In genomic region chr4:65477106-65477505, GRCm38 (mm10) we compare ENCODE assay signal across 10 mouse cellular contexts.
DNase-seq lines count a peak whose midpoint lies in the region; ATAC-seq and TF ChIP-seq lines count a peak whose summit lies in the region.
"Had no signal": no experiment of that assay in that cellular context is flagged by ENCODE, and none has a peak within 500 bp of the region (broad histone marks: within the 10 kb centered on the region; RNA-seq: fewer than 3 reads in every experiment).

No protein-coding gene starts in this region.

- no peaks in the 10 kb centered on the region for H3K9me3 ChIP-seq in kidney, embryonic 14.5 days (ENCODE audit: control insufficient read depth, low read length)
- H3K9me3 ChIP-seq in intestine, postnatal 0 days (ENCODE audit: control insufficient read depth): no peaks in the 10 kb centered on the region
- no peaks in the 10 kb centered on the region for H3K9me3 ChIP-seq in midbrain, embryonic 11.5 days (ENCODE audit: control insufficient read depth, low read length)
- H3K9me3 ChIP-seq: embryonic facial prominence, embryonic 13.5 days; limb, embryonic 12.5 days had no signal

- H3K27me3 ChIP-seq in kidney, embryonic 14.5 days (ENCODE audit: control insufficient read depth, insufficient read depth, low read length): no peaks in the 10 kb centered on the region
- no peaks in the 10 kb centered on the region for H3K27me3 ChIP-seq in intestine, postnatal 0 days (replicated peaks; ENCODE audit: control insufficient read depth, insufficient read depth, low read length)
- no peaks in the 10 kb centered on the region for H3K27me3 ChIP-seq in midbrain, embryonic 11.5 days (ENCODE audit: control insufficient read depth, insufficient read depth, low read length)
- H3K27me3 ChIP-seq: embryonic facial prominence, embryonic 13.5 days; limb, embryonic 12.5 days had no signal

- H3K4me1 ChIP-seq in kidney, embryonic 14.5 days (ENCODE audit: control insufficient read depth, insufficient read depth, low read length): no peaks in the 10 kb centered on the region
- H3K4me1 ChIP-seq in intestine, postnatal 0 days (replicated peaks; ENCODE audit: control insufficient read depth, insufficient read depth, low read length): no peaks in the 10 kb centered on the region
- H3K4me1 ChIP-seq in midbrain, embryonic 11.5 days (ENCODE audit: control insufficient read depth, insufficient read depth, low read length): no peaks in the 10 kb centered on the region
- H3K4me1 ChIP-seq: embryonic facial prominence, embryonic 13.5 days had no signal

- peak overlapping the region; percentile 12; the same call in 1 of the 2 replicates for H3K9ac ChIP-seq in kidney, embryonic 14.5 days (ENCODE audit: low read depth, low read length)
- no peak overlapping the region for H3K9ac ChIP-seq in intestine, postnatal 0 days (ENCODE audit: low read depth, low read length)
- no peak overlapping the region for H3K9ac ChIP-seq in midbrain, embryonic 11.5 days (ENCODE audit: low read length)
- H3K9ac ChIP-seq: embryonic facial prominence, embryonic 13.5 days; limb, embryonic 12.5 days had no signal

- no peak for TF ChIP-seq CTCF in gastrocnemius, adult 2 months (IDR thresholded peaks at IDR 0.05)
- no peak for TF ChIP-seq CTCF in intestine, postnatal 0 days (IDR thresholded peaks at IDR 0.05; ENCODE audit: low read depth)

- H3K27ac ChIP-seq in kidney, embryonic 14.5 days (ENCODE audit: low read depth, low read length): no peak overlapping the region
- peak overlapping the region; percentile 61 for H3K27ac ChIP-seq in gastrocnemius, adult 2 months
- H3K27ac ChIP-seq in intestine, postnatal 0 days (ENCODE audit: low read depth, low read length): no peak overlapping the region
- H3K27ac ChIP-seq in midbrain, embryonic 11.5 days (ENCODE audit: low read depth, low read length): no peak overlapping the region
- H3K27ac ChIP-seq: embryonic facial prominence, embryonic 13.5 days; limb, embryonic 12.5 days had no signal

- DNase-seq in kidney, adult 18-20 months: no peak
- peak; percentile 69 for DNase-seq in adrenal gland, postnatal 25 days
- DNase-seq in gastrocnemius, adult 2 months: peak; percentile 69
- DNase-seq in midbrain, embryonic 11.5 days (ENCODE audit: low spot score, missing footprints): no peak
- peak; percentile 46 for DNase-seq in urinary bladder, postnatal 25 days (ENCODE audit: low spot score)
- DNase-seq in spleen, postnatal 36 days (ENCODE audit: low spot score in 2 of 2): no peak

- WGBS in kidney, embryonic 14.5 days: 33% methylated on average over 6 of the region's 6 CpGs
- 26% methylated on average over 6 of the region's 6 CpGs for WGBS in intestine, postnatal 0 days
- WGBS in midbrain, embryonic 11.5 days: 34% methylated on average over 6 of the region's 6 CpGs

- no peak for ATAC-seq in kidney, embryonic 14.5 days (ENCODE audit: low FRiP score, low TSS enrichment)
- no peak for ATAC-seq in intestine, postnatal 0 days
- ATAC-seq in midbrain, embryonic 11.5 days (ENCODE audit: low FRiP score): peak; percentile 64; the same call in 1 of the 2 replicates

- intact Hi-C loops in gastrocnemius, adult 2 months (cut with DNase I): no loop called here

- no peak overlapping the region for H3K4me3 ChIP-seq in kidney, embryonic 14.5 days (ENCODE audit: low read length)
- no peak overlapping the region for H3K4me3 ChIP-seq in gastrocnemius, adult 2 months
- no peak overlapping the region for H3K4me3 ChIP-seq in intestine, postnatal 0 days (ENCODE audit: low read depth, low read length)
- no peak overlapping the region for H3K4me3 ChIP-seq in midbrain, embryonic 11.5 days (ENCODE audit: low read depth, low read length)
- H3K4me3 ChIP-seq: embryonic facial prominence, embryonic 13.5 days; limb, embryonic 12.5 days had no signal

- no peaks in the 10 kb centered on the region for H3K36me3 ChIP-seq in kidney, embryonic 14.5 days (ENCODE audit: control insufficient read depth, insufficient read depth, low read length)
- no peaks in the 10 kb centered on the region for H3K36me3 ChIP-seq in intestine, postnatal 0 days (ENCODE audit: control insufficient read depth, insufficient read depth)
- no peaks in the 10 kb centered on the region for H3K36me3 ChIP-seq in midbrain, embryonic 11.5 days (ENCODE audit: control insufficient read depth, insufficient read depth, low read length)
- H3K36me3 ChIP-seq: embryonic facial prominence, embryonic 13.5 days; limb, embryonic 12.5 days had no signal

- H3K4me2 ChIP-seq in kidney, embryonic 14.5 days (replicated peaks; ENCODE audit: low read depth, low read length): no peak overlapping the region
- H3K4me2 ChIP-seq in intestine, postnatal 0 days (replicated peaks; ENCODE audit: low read depth): 0 out of 2 replicates have a peak overlapping the region, but pooled peaks have one; percentile 1
- H3K4me2 ChIP-seq in midbrain, embryonic 11.5 days: no peak overlapping the region
- H3K4me2 ChIP-seq: embryonic facial prominence, embryonic 13.5 days; limb, embryonic 12.5 days had no signal

Comparison
In these comparisons a context has a peak if more than half of its experiments do, and no peak if none do; other contexts are left out.
1. DNase-seq: peak in adrenal gland, postnatal 25 days (single experiment), gastrocnemius, adult 2 months (single experiment) and urinary bladder, postnatal 25 days (single experiment); none in kidney, adult 18-20 months (single experiment), midbrain, embryonic 11.5 days (single experiment) and spleen, postnatal 36 days (0 of 2).